14 mouse cellular contexts compared by ENCODE assay signal in genomic region chr10:117651587-117652377, GRCm38 (mm10). TPM values are rescaled to one million over a fixed set of nuclear protein-coding genes. Genes with fewer than 3 reads are reported as not detected.
DNase-seq lines count a peak whose midpoint lies in the region; ATAC-seq and TF ChIP-seq lines count a peak whose summit lies in the region.
"Had no signal": no experiment of that assay in that cellular context is flagged by ENCODE, and none has a peak within 500 bp of the region (broad histone marks: within the 10 kb centered on the region; RNA-seq: fewer than 3 reads in every experiment).

No protein-coding gene starts in this region.

- peaks cover 7% of the 10 kb centered on the region for H3K4me1 ChIP-seq in embryonic facial prominence, embryonic 13.5 days
- H3K4me1 ChIP-seq in embryonic facial prominence, embryonic 10.5 days: peaks cover 6% of the 10 kb centered on the region; the same call in 1 of the 2 replicates
- H3K4me1 ChIP-seq in spleen, adult 2 months (ENCODE audit: control insufficient read depth, insufficient read depth, insufficient read length): peaks cover 14% of the 10 kb centered on the region

- ATAC-seq in embryonic facial prominence, embryonic 13.5 days (ENCODE audit: insufficient number of reproducible peaks, insufficient read depth, low FRiP score, low TSS enrichment, low read depth): peak; percentile 62; the same call in 1 of the 2 replicates

- H3K36me3 ChIP-seq in embryonic facial prominence, embryonic 13.5 days: no peaks in the 10 kb centered on the region
- no peaks in the 10 kb centered on the region for H3K36me3 ChIP-seq in embryonic facial prominence, embryonic 10.5 days (replicated peaks)
- H3K36me3 ChIP-seq in spleen, adult 2 months (ENCODE audit: control insufficient read depth, insufficient read depth, low read length): no peaks in the 10 kb centered on the region
- H3K36me3 ChIP-seq: embryonic facial prominence, embryonic 15.5 days; G1E had no signal

- H3K4me3 ChIP-seq in embryonic facial prominence, embryonic 13.5 days: no peak overlapping the region
- no peak overlapping the region for H3K4me3 ChIP-seq in embryonic facial prominence, embryonic 10.5 days
- no peak overlapping the region for H3K4me3 ChIP-seq in spleen, adult 2 months (ENCODE audit: extremely low read depth, insufficient read depth, insufficient read length)
- H3K4me3 ChIP-seq: embryonic facial prominence, embryonic 15.5 days; myocyte had no signal

- H3K27ac ChIP-seq in embryonic facial prominence, embryonic 13.5 days: no peak overlapping the region
- no peak overlapping the region for H3K27ac ChIP-seq in embryonic facial prominence, embryonic 10.5 days (replicated peaks)
- H3K27ac ChIP-seq in spleen, adult 2 months (ENCODE audit: insufficient read depth, low read length): peak overlapping the region; percentile 12; the same call in 1 of the 2 replicates
- H3K27ac ChIP-seq: embryonic facial prominence, embryonic 15.5 days; kidney, postnatal 0 days had no signal

- no peaks in the 10 kb centered on the region for H3K27me3 ChIP-seq in embryonic facial prominence, embryonic 13.5 days
- H3K27me3 ChIP-seq in embryonic facial prominence, embryonic 10.5 days (replicated peaks; ENCODE audit: low read depth, poor library complexity, severe bottlenecking): no peaks in the 10 kb centered on the region
- no peaks in the 10 kb centered on the region for H3K27me3 ChIP-seq in spleen, adult 2 months (ENCODE audit: control insufficient read depth, insufficient read depth, low read length)
- H3K27me3 ChIP-seq: embryonic facial prominence, embryonic 15.5 days had no signal

- TF ChIP-seq CTCF in spleen, adult 2 months (IDR thresholded peaks at IDR 0.05; ENCODE audit: extremely low read depth, insufficient read depth, insufficient read length, insufficient replicate concordance): no peak

- 38% methylated on average over 10 of the region's 10 CpGs for WGBS in embryonic facial prominence, embryonic 13.5 days
- WGBS in embryonic facial prominence, embryonic 10.5 days: 78% methylated on average over 10 of the region's 10 CpGs
- 16% methylated on average over 10 of the region's 10 CpGs for WGBS in spleen, adult 2 months

- no peak for TF ChIP-seq POLR2A in spleen, adult 2 months (IDR thresholded peaks at IDR 0.05; ENCODE audit: low read depth, low read length)

- H3K9ac ChIP-seq in embryonic facial prominence, embryonic 13.5 days: no peak overlapping the region
- H3K9ac ChIP-seq: embryonic facial prominence, embryonic 15.5 days had no signal

- DNase-seq in embryonic facial prominence, embryonic 10.5 days (ENCODE audit: low spot score): no peak
- DNase-seq in spleen, adult 2 months (ENCODE audit: low read depth in 1 of 2, low spot score in 2 of 2): no peak
- no peak for DNase-seq in spleen, adult 12 weeks (ENCODE audit: low spot score)
- DNase-seq in naive thymus-derived CD4-positive, alpha-beta T cell, adult 2 months (ENCODE audit: low read depth): peak; percentile 60
- DNase-seq in adrenal gland, adult 2 months: no peak
- no peak for DNase-seq in ovary, postnatal 36 days (ENCODE audit: low spot score)
- DNase-seq in heart, adult 11 months: no peak
- DNase-seq: cerebellum, postnatal 36 days had no signal

- no peaks in the 10 kb centered on the region for H3K9me3 ChIP-seq in embryonic facial prominence, embryonic 13.5 days
- no peaks in the 10 kb centered on the region for H3K9me3 ChIP-seq in embryonic facial prominence, embryonic 10.5 days
- H3K9me3 ChIP-seq: embryonic facial prominence, embryonic 15.5 days; G1E had no signal

- H3K4me2 ChIP-seq in embryonic facial prominence, embryonic 13.5 days: no peak overlapping the region; the same call in 1 of the 2 replicates
- H3K4me2 ChIP-seq: embryonic facial prominence, embryonic 15.5 days; liver, embryonic 11.5 days had no signal

RNA-seq across cellular contexts. Expression of gene Cpm, which starts 22.5 kb away (rescaled TPM):
- 25.6 and 34.0 TPM in 2 replicates for polyA plus RNA-seq in embryonic facial prominence, embryonic 13.5 days (2015; fragmentation: Nextera tagmentation; extraction: Ambion mirVana)
- 8.3 and 11.6 TPM in 2 replicates for polyA plus RNA-seq in embryonic facial prominence, embryonic 10.5 days (2016; fragmentation: Nextera tagmentation; extraction: Ambion mirVana)
- 10.1 and 19.0 TPM in 2 replicates for polyA plus RNA-seq in spleen, adult 2 months (2012; rRNA removed)
- total RNA-seq in adrenal gland, adult 2 months (2021): 10 to 100 TPM; 21.4 to 29.3 TPM
- 14.6 and 19.2 TPM in 2 replicates for polyA plus RNA-seq in adrenal gland, adult 2 months (2012; rRNA removed)
- polyA plus RNA-seq: G1E had no signal

RNA-seq across cellular contexts. Expression of gene Mdm2, which starts 58.8 kb away (rescaled TPM):
- polyA plus RNA-seq in embryonic facial prominence, embryonic 13.5 days (2015; fragmentation: Nextera tagmentation; extraction: Ambion mirVana): 49.3 and 50.2 TPM in 2 replicates
- 58.9 and 64.4 TPM in 2 replicates for polyA plus RNA-seq in embryonic facial prominence, embryonic 10.5 days (2016; fragmentation: Nextera tagmentation; extraction: Ambion mirVana)
- 37.2 and 52.6 TPM in 2 replicates for polyA plus RNA-seq in spleen, adult 2 months (2012; rRNA removed)
- total RNA-seq in adrenal gland, adult 2 months (2021): 10 to 100 TPM; 47.0 to 55.4 TPM
- 145 and 155 TPM in 2 replicates for polyA plus RNA-seq in adrenal gland, adult 2 months (2012; rRNA removed)
